Mouse (Mus musculus): ENCODE measurements around the gene Taar8c.
A peak's percentile ranks its signal among the peaks of the same experiment; 100 is the strongest.
"Not testable (repeated sequence)": the region's sequence is repeated elsewhere in the genome, so short reads cannot be mapped to it uniquely, and the experiment has no call there.

Gene Taar8c

GRCm38 (mm10) chr10:24101812-24102211 lies at the start of gene Taar8c:
Taar8c (minus strand) TSS chr10:24101912.
- not testable (repeated sequence) for DNase-seq

GRCm38 (mm10) chr10:24150086-24150485 lies 48.4 kb upstream of the Taar8c start:
- no peak for DNase-seq

GRCm38 (mm10) chr10:24149135-24149781 lies 47.5 kb upstream of the Taar8c start, which contains the start of gene Stx7:
Stx7 (plus strand) TSS chr10:24149302.
- DNase-seq = peak; percentile 96

GRCm38 (mm10) chr10:24142735-24143134 lies 41.0 kb upstream of the Taar8c start:
- no peak for DNase-seq

- no peak for DNase-seq
Measured at GRCm38 (mm10) chr10:24138623-24139261, 37.0 kb upstream of the Taar8c start.

- DNase-seq = no peak
Measured at GRCm38 (mm10) chr10:24134071-24134645, 32.4 kb upstream of the Taar8c start.

- DNase-seq = no peak
Measured at GRCm38 (mm10) chr10:24133132-24133531, 31.4 kb upstream of the Taar8c start.

- DNase-seq = no peak
Measured at GRCm38 (mm10) chr10:24132273-24132672, 30.6 kb upstream of the Taar8c start.

GRCm38 (mm10) chr10:24131451-24132262 lies 29.9 kb upstream of the Taar8c start:
- peak; percentile 86 for DNase-seq

- peak; percentile 83 for DNase-seq
Measured at GRCm38 (mm10) chr10:24111116-24111778, 9.5 kb upstream of the Taar8c start.

- not testable (repeated sequence) for DNase-seq
Measured at GRCm38 (mm10) chr10:24109434-24109833, 7.7 kb upstream of the Taar8c start, which contains the start of gene Taar9. Taar9 (minus strand) TSS chr10:24109534.

- DNase-seq = peak; percentile 23
Measured at GRCm38 (mm10) chr10:24108236-24108635, 6.5 kb upstream of the Taar8c start.

- DNase-seq = no peak
Measured at GRCm38 (mm10) chr10:24107747-24108146, 6.0 kb upstream of the Taar8c start.

GRCm38 (mm10) chr10:24103299-24103698 lies 1.6 kb upstream of the Taar8c start:
- not testable (repeated sequence) for DNase-seq

GRCm38 (mm10) chr10:24097010-24097409 lies 4.7 kb downstream of the Taar8c start:
- DNase-seq = not testable (repeated sequence)

GRCm38 (mm10) chr10:24092194-24092593 lies 9.5 kb downstream of the Taar8c start, which contains the start of gene Taar8b:
Taar8b (minus strand) TSS chr10:24092294.
- no peak for DNase-seq

GRCm38 (mm10) chr10:24087168-24087567 lies 14.5 kb downstream of the Taar8c start:
- DNase-seq = no peak

GRCm38 (mm10) chr10:24086555-24086954 lies 15.2 kb downstream of the Taar8c start:
- DNase-seq = no peak

GRCm38 (mm10) chr10:24085936-24086335 lies 15.8 kb downstream of the Taar8c start:
- no peak for DNase-seq

GRCm38 (mm10) chr10:24080166-24080565 lies 21.5 kb downstream of the Taar8c start:
- DNase-seq = peak; percentile 69

- DNase-seq = not testable (repeated sequence)
Measured at GRCm38 (mm10) chr10:24076200-24076599, 25.5 kb downstream of the Taar8c start, which contains the start of gene Taar8a. Taar8a (plus strand) TSS chr10:24076500.

GRCm38 (mm10) chr10:24074751-24075150 lies 27.0 kb downstream of the Taar8c start:
- DNase-seq = not testable (repeated sequence)

All from embryo, embryonic 11 days (tissue).